Mouse (Mus musculus): ENCODE data around the gene Dnm3. TPM values are rescaled to one million over a fixed set of nuclear protein-coding genes. Genes with fewer than 3 reads are reported as not detected.
A peak's percentile ranks its signal among the peaks of the same experiment; 100 is the strongest.

Dnm3 gene
- total RNA-seq, 2 experiments from 2014 or later = 89.8 to 106 TPM

- intact Hi-C loops (cut with DNase I) = no loop called here
These were observed 424.2 kb downstream of the Dnm3 start for GRCm38 (mm10) chr1:162053608-162054007.

GRCm38 (mm10) chr1:162053186-162053585 is 424.6 kb downstream of the Dnm3 start:
- intact Hi-C loops (cut with DNase I) = no loop called here

More at GRCm38 (mm10) chr1:162053608-162054007, 424.2 kb downstream of the Dnm3 start:
- DNase-seq (ENCODE audit: low spot score in 2 of 2) = no peak

GRCm38 (mm10) chr1:162052755-162053154 is 425.1 kb downstream of the Dnm3 start:
- DNase-seq (ENCODE audit: low spot score in 2 of 2) = no peak

More at GRCm38 (mm10) chr1:162053186-162053585, 424.6 kb downstream of the Dnm3 start:
- DNase-seq (ENCODE audit: low spot score in 2 of 2) = no peak

GRCm38 (mm10) chr1:162052138-162052537 is 425.7 kb downstream of the Dnm3 start:
- intact Hi-C loops (cut with DNase I) = no loop called here
- no peak for DNase-seq (ENCODE audit: low spot score in 2 of 2)

More at GRCm38 (mm10) chr1:162052755-162053154, 425.1 kb downstream of the Dnm3 start:
- intact Hi-C loops (cut with DNase I) = no loop called here

GRCm38 (mm10) chr1:162051710-162052109 is 426.1 kb downstream of the Dnm3 start:
- DNase-seq (ENCODE audit: low spot score in 2 of 2) = no peak
- intact Hi-C loops (cut with DNase I) = no loop called here

GRCm38 (mm10) chr1:162047673-162048072 is 430.2 kb downstream of the Dnm3 start:
- peak; percentile 23 to 28 for DNase-seq (ENCODE audit: low spot score in 2 of 2)
- intact Hi-C loops (cut with DNase I) = no loop called here

GRCm38 (mm10) chr1:162043788-162044717 is 433.8 kb downstream of the Dnm3 start:
- no peak for DNase-seq (ENCODE audit: low spot score in 2 of 2)
- intact Hi-C loops (cut with DNase I) = no loop called here

- intact Hi-C loops (cut with DNase I) = no loop called here
- no peak for DNase-seq (ENCODE audit: low spot score in 2 of 2)
These were observed 434.6 kb downstream of the Dnm3 start for GRCm38 (mm10) chr1:162043216-162043615.

- intact Hi-C loops (cut with DNase I) = no loop called here
- DNase-seq (ENCODE audit: low spot score in 2 of 2) = no peak
These were observed 435.4 kb downstream of the Dnm3 start for GRCm38 (mm10) chr1:162042384-162042783.

- intact Hi-C loops (cut with DNase I) = no loop called here
- no peak for DNase-seq (ENCODE audit: low spot score in 2 of 2)
These were observed 437.2 kb downstream of the Dnm3 start for GRCm38 (mm10) chr1:162040490-162041274.

- no peak for DNase-seq (ENCODE audit: low spot score in 2 of 2)
- intact Hi-C loops (cut with DNase I) = no loop called here
These were observed 438.0 kb downstream of the Dnm3 start for GRCm38 (mm10) chr1:162039808-162040207.

- intact Hi-C loops (cut with DNase I) = no loop called here
- no peak for DNase-seq (ENCODE audit: low spot score in 2 of 2)
These were observed 438.7 kb downstream of the Dnm3 start for GRCm38 (mm10) chr1:162039011-162039595.

- intact Hi-C loops (cut with DNase I) = no loop called here
- no peak for DNase-seq (ENCODE audit: low spot score in 2 of 2)
These were observed 439.4 kb downstream of the Dnm3 start for GRCm38 (mm10) chr1:162038431-162038830.

GRCm38 (mm10) chr1:162037968-162038421 is 439.8 kb downstream of the Dnm3 start:
- peak; percentile 19 to 38 for DNase-seq (ENCODE audit: low spot score in 2 of 2)
- intact Hi-C loops (cut with DNase I) = no loop called here

- intact Hi-C loops (cut with DNase I) = no loop called here
These were observed 440.6 kb downstream of the Dnm3 start for GRCm38 (mm10) chr1:162037185-162037765.

GRCm38 (mm10) chr1:162036461-162036835 is 441.4 kb downstream of the Dnm3 start:
- no peak for DNase-seq (ENCODE audit: low spot score in 2 of 2)
- intact Hi-C loops (cut with DNase I) = no loop called here

More at GRCm38 (mm10) chr1:162037185-162037765, 440.6 kb downstream of the Dnm3 start:
- DNase-seq (ENCODE audit: low spot score in 2 of 2) = no peak

GRCm38 (mm10) chr1:162035800-162036460 is 441.9 kb downstream of the Dnm3 start:
- no peak for DNase-seq (ENCODE audit: low spot score in 2 of 2)
- intact Hi-C loops (cut with DNase I) = no loop called here

- intact Hi-C loops (cut with DNase I) = no loop called here
- no peak for DNase-seq (ENCODE audit: low spot score in 2 of 2)
These were observed 454.1 kb downstream of the Dnm3 start for GRCm38 (mm10) chr1:162023681-162024270.

GRCm38 (mm10) chr1:162020766-162021165 is 457.1 kb downstream of the Dnm3 start:
- DNase-seq (ENCODE audit: low spot score in 2 of 2) = no peak
- intact Hi-C loops (cut with DNase I) = no loop called here
